Mouse (Mus musculus) left cerebral cortex, adult 18-20 months (tissue): ENCODE data around the gene Mrgprh. TPM values are rescaled to one million over a fixed set of nuclear protein-coding genes. Genes with fewer than 3 reads are reported as not detected.

Experiments
- DNase-seq, 2 experiments: peaks; one replicate each; pipeline ENCODE4 v3.0.0; 2021 to 2022; ENCODE audit warnings: low spot score in 2 of 2, mixed read lengths in 1 of 2
- long read RNA-seq, 2 experiments: library from polyadenylated mRNA; stranded (forward); transcript quantifications; one replicate each; pipeline ENCODE4 v2.0.0; 2021
- total RNA-seq, 2 experiments: library from RNA; stranded (reverse); gene quantifications; 2 replicates each; pipeline ENCODE4 v1.2.3; 2021

The Mrgprh gene
- not detected for total RNA-seq
- long read RNA-seq, experiment 1, result 0 reads
- long read RNA-seq, experiment 2, partial matches to known transcripts, result 0 of 1 reads
- long read RNA-seq, experiment 2, other reads (novel, unspliced or antisense), result 1 of 1 reads

GRCm38 (mm10) chr17:12875734-12876133 lies at the start of gene Mrgprh:
Gene Mrgprh, plus strand, starts transcription at chr17:12876034.
- no peak for DNase-seq

- DNase-seq, result no peak
Measured at GRCm38 (mm10) chr17:12830351-12830750, 45.5 kb upstream of the Mrgprh start.

- DNase-seq, result no peak
Measured at GRCm38 (mm10) chr17:12832231-12832630, 43.6 kb upstream of the Mrgprh start.

- DNase-seq, result no peak
Measured at GRCm38 (mm10) chr17:12832657-12833056, 43.2 kb upstream of the Mrgprh start.

- no peak for DNase-seq
Measured at GRCm38 (mm10) chr17:12834317-12834716, 41.5 kb upstream of the Mrgprh start.

- DNase-seq, result no peak
Measured at GRCm38 (mm10) chr17:12834826-12835225, 41.0 kb upstream of the Mrgprh start.

GRCm38 (mm10) chr17:12835738-12836137 lies 40.1 kb upstream of the Mrgprh start:
- DNase-seq, result no peak

GRCm38 (mm10) chr17:12839475-12840267 lies 36.2 kb upstream of the Mrgprh start:
- peak; percentile 51 to 56 for DNase-seq

GRCm38 (mm10) chr17:12843826-12844225 lies 32.0 kb upstream of the Mrgprh start:
- no peak for DNase-seq

GRCm38 (mm10) chr17:12844540-12844939 lies 31.3 kb upstream of the Mrgprh start:
- no peak for DNase-seq

- DNase-seq, result no peak
Measured at GRCm38 (mm10) chr17:12845862-12846261, 30.0 kb upstream of the Mrgprh start.

- peak; percentile 54 to 59 for DNase-seq
Measured at GRCm38 (mm10) chr17:12846474-12846873, 29.4 kb upstream of the Mrgprh start.

GRCm38 (mm10) chr17:12847736-12848135 lies 28.1 kb upstream of the Mrgprh start:
- no peak for DNase-seq

- peak; percentile 50 to 56 for DNase-seq
Measured at GRCm38 (mm10) chr17:12849778-12850382, 26.0 kb upstream of the Mrgprh start.

- DNase-seq, result peak in 1 of 2 experiments; percentile 53
Measured at GRCm38 (mm10) chr17:12851689-12852088, 24.1 kb upstream of the Mrgprh start.

- peak in 1 of 2 experiments; percentile 47 for DNase-seq
Measured at GRCm38 (mm10) chr17:12853821-12854220, 22.0 kb upstream of the Mrgprh start.

- no peak for DNase-seq
Measured at GRCm38 (mm10) chr17:12854386-12854785, 21.4 kb upstream of the Mrgprh start.

- no peak for DNase-seq
Measured at GRCm38 (mm10) chr17:12857395-12857794, 18.4 kb upstream of the Mrgprh start.

- DNase-seq, result no peak
Measured at GRCm38 (mm10) chr17:12858072-12858471, 17.8 kb upstream of the Mrgprh start.

GRCm38 (mm10) chr17:12859006-12859520 lies 16.8 kb upstream of the Mrgprh start:
- DNase-seq, result no peak

GRCm38 (mm10) chr17:12864111-12864510 lies 11.7 kb upstream of the Mrgprh start:
- no peak for DNase-seq

GRCm38 (mm10) chr17:12865407-12865806 lies 10.4 kb upstream of the Mrgprh start:
- no peak for DNase-seq
